Mouse (Mus musculus): Measurements from ENCODE around the gene Paqr6.
"Not testable (repeated sequence)": the region's sequence is repeated elsewhere in the genome, so short reads cannot be mapped to it uniquely, and the experiment has no call there.

The Paqr6 gene

GRCm38 (mm10) chr3:88366830-88367428 is 2.5 kb downstream of the Paqr6 start:
- DNase-seq: not testable (repeated sequence)

- not testable (repeated sequence) for DNase-seq
Observed at GRCm38 (mm10) chr3:88367517-88367916, 3.1 kb downstream of the Paqr6 start.

GRCm38 (mm10) chr3:88368511-88368910 is 4.1 kb downstream of the Paqr6 start:
- DNase-seq: not testable (repeated sequence)

- not testable (repeated sequence) for DNase-seq
Observed at GRCm38 (mm10) chr3:88372643-88373042, 8.3 kb downstream of the Paqr6 start, which contains the start of gene Bglap3. Bglap3 (minus strand) TSS chr3:88372743.

- not testable (repeated sequence) for DNase-seq
Observed at GRCm38 (mm10) chr3:88375750-88376626, 11.6 kb downstream of the Paqr6 start.

- DNase-seq: not testable (repeated sequence)
Observed at GRCm38 (mm10) chr3:88376644-88377043, 12.3 kb downstream of the Paqr6 start.

- DNase-seq: not testable (repeated sequence)
Observed at GRCm38 (mm10) chr3:88378599-88378998, 14.2 kb downstream of the Paqr6 start, which contains the start of gene Bglap2. Bglap2 (minus strand) TSS chr3:88378699.

GRCm38 (mm10) chr3:88381389-88382315 is 17.3 kb downstream of the Paqr6 start:
- not testable (repeated sequence) for DNase-seq

- DNase-seq: not testable (repeated sequence)
Observed at GRCm38 (mm10) chr3:88382383-88382782, 18.0 kb downstream of the Paqr6 start.

GRCm38 (mm10) chr3:88384364-88384763 is 20.0 kb downstream of the Paqr6 start, which contains the start of gene Bglap:
Bglap (minus strand) TSS chr3:88384464.
- no peak for DNase-seq

GRCm38 (mm10) chr3:88393776-88394375 is 29.5 kb downstream of the Paqr6 start:
- DNase-seq: no peak

- DNase-seq: no peak
Observed at GRCm38 (mm10) chr3:88395288-88395687, 30.9 kb downstream of the Paqr6 start.

GRCm38 (mm10) chr3:88395742-88396141 is 31.4 kb downstream of the Paqr6 start:
- DNase-seq: no peak

- peak; percentile 88 for DNase-seq
Observed at GRCm38 (mm10) chr3:88398666-88399065, 34.3 kb downstream of the Paqr6 start.

GRCm38 (mm10) chr3:88403522-88404230 is 39.3 kb downstream of the Paqr6 start:
- no peak for DNase-seq

GRCm38 (mm10) chr3:88407090-88407489 is 42.7 kb downstream of the Paqr6 start:
- DNase-seq: peak; percentile 56

- DNase-seq: no peak
Observed at GRCm38 (mm10) chr3:88407529-88407928, 43.1 kb downstream of the Paqr6 start.

- DNase-seq: peak; percentile 34
Observed at GRCm38 (mm10) chr3:88408953-88409352, 44.6 kb downstream of the Paqr6 start.

- DNase-seq: peak; percentile 87
Observed at GRCm38 (mm10) chr3:88409741-88410644, 45.6 kb downstream of the Paqr6 start, which contains the start of gene Pmf1. Pmf1 (minus strand) TSS chr3:88410331.

- peak; percentile 25 for DNase-seq
Observed at GRCm38 (mm10) chr3:88410645-88411031, 46.3 kb downstream of the Paqr6 start.
